Mouse (Mus musculus) forebrain, embryonic 16.5 days (tissue): Measurements from ENCODE around the gene Camk1g. TPM values are rescaled to one million over a fixed set of nuclear protein-coding genes. Genes with fewer than 3 reads are reported as not detected.

ENCODE experiments used
- ATAC-seq: fragments of 200-750 bp; cut with Nextera tagmentation; 2 replicates; pipeline ENCODE4 v1.8.0; 2017; ENCODE audit warnings: mild to moderate bottlenecking, moderate library complexity
- H3K27ac ChIP-seq: fragments of 300-500 bp; sonication (generic); 2 replicates; pipeline ENCODE4 v1.5.1; 2014; ENCODE audit warnings: low read length, control low read depth
- H3K27me3 ChIP-seq: fragments of 300-500 bp; sonication (generic); replicated peaks from 2 replicates; pipeline ENCODE4 v1.6.1; 2014; ENCODE audit warnings: low read length; ENCODE audit not compliant: control insufficient read depth, insufficient read depth
- H3K36me3 ChIP-seq: fragments of 300-500 bp; sonication (generic); 2 replicates; pipeline ENCODE4 v1.6.1; 2014; ENCODE audit not compliant: control insufficient read depth, insufficient read depth
- H3K4me1 ChIP-seq: fragments of 300-500 bp; sonication (generic); replicated peaks from 2 replicates; pipeline ENCODE4 v1.6.1; 2014; ENCODE audit warnings: low read length; ENCODE audit not compliant: control insufficient read depth, insufficient read depth
- H3K4me2 ChIP-seq: fragments of 300-500 bp; sonication (generic); 2 replicates; pipeline ENCODE4 v1.6.1; 2014; ENCODE audit warnings: mild to moderate bottlenecking, low read length, control low read depth
- H3K4me3 ChIP-seq: fragments of 300-500 bp; sonication (generic); replicated peaks from 2 replicates; pipeline ENCODE4 v1.5.1; 2014; ENCODE audit warnings: mild to moderate bottlenecking, low read length, control low read depth
- H3K9ac ChIP-seq: fragments of 300-500 bp; sonication (generic); replicated peaks from 2 replicates; pipeline ENCODE4 v1.6.1; 2014; ENCODE audit warnings: low read depth, low read length, control low read depth
- H3K9me3 ChIP-seq: fragments of 300-500 bp; sonication (generic); 2 replicates; pipeline ENCODE4 v1.6.1; 2016; ENCODE audit warnings: low read length; ENCODE audit not compliant: control insufficient read depth
- WGBS: fragments of 180-500 bp; shearing (Covaris S2); extraction: QIAGEN DNeasy Blood & Tissue Kit; methylation state at CpG from one replicate; pipeline ENCODE4 v1.1.7; 2014; 5-methylcytosine and 5-hydroxymethylcytosine counted together
- polyA plus RNA-seq: library from polyadenylated mRNA; unstranded; fragments of >200 nt; fragmentation: Nextera tagmentation; extraction: Ambion mirVana; gene quantifications from 2 replicates; pipeline ENCODE4 v1.2.1, GENCODE M21; 2015

Gene Camk1g
- polyA plus RNA-seq, 1 experiment from 2014 or later = 51.9 TPM

DNA sequence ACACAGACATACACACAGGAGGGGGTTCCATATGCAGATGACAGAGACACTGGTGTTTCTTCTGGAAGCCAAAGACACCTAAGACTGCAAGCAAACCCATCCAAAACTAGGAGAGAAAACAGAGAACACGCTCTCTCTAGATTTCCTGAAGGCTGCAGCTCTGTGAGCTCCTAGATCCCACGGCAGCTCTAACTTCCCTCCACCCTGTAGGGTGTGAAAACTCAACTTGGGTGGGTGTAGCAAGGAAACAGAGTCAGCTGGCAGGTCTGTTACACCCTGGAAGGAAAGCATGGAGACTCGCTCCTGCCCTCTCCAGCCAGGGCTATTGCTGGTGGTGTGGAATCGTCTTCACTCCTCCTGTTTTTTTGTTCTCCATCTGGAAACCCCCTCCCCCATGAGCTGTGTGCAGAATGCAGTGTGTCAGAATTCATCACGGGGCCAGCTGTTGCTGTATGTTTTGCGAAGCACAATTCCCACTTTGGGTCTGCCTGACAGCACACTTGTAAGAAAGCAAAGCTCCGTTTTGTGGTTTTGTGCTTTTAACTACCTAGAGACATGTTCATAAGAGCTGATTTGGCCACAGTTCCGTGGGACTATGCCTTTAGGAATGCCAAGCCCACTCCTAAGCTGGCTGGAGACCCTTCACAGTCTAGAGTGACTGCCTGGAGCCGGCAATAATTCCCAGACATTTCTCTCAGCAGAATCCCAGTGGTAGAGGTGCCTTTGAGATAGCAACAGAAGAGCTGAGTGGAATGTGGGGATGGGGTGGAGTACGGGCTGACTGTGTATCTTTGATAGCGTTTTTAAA lies 11.7 kb upstream of the Camk1g start:
- H3K9me3 ChIP-seq = no peaks in the 10 kb centered on the region
- H3K4me2 ChIP-seq = peak overlapping the region; percentile 28
- H3K27me3 ChIP-seq = no peaks in the 10 kb centered on the region
- ATAC-seq = no peak
- H3K27ac ChIP-seq = no peak overlapping the region
- WGBS = 25% methylated on average over 11 of the region's 11 CpGs
- H3K9ac ChIP-seq = no peak overlapping the region
- no peaks in the 10 kb centered on the region for H3K36me3 ChIP-seq
- peaks cover 22% of the 10 kb centered on the region for H3K4me1 ChIP-seq
- H3K4me3 ChIP-seq = peak overlapping the region; percentile 19; the same call in 1 of the 2 replicates

DNA sequence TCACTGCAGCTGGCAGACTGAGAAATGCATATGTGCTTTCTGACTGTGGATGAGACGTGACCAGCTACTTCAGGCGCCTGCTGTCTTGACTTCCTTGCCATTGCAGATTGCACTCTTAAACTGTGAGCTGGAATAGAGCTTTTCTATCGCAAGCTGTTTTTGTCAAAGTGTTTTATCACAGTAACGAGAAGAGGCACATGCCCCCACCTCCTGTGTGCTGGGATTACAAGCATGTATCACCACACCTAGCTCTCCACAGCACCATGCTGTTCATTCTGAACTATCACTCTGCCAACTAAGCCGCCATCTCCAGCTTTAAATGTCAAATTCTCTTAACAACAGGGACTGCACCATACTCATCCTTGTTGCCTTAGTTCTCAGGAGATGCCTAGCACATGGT lies 10.8 kb upstream of the Camk1g start:
- no peaks in the 10 kb centered on the region for H3K9me3 ChIP-seq
- no peaks in the 10 kb centered on the region for H3K27me3 ChIP-seq
- H3K4me1 ChIP-seq = peaks cover 15% of the 10 kb centered on the region
- H3K9ac ChIP-seq = no peak overlapping the region
- WGBS = 74% methylated on average over 5 of the region's 5 CpGs
- no peak overlapping the region for H3K4me2 ChIP-seq
- ATAC-seq = no peak
- no peaks in the 10 kb centered on the region for H3K36me3 ChIP-seq
- no peak overlapping the region for H3K27ac ChIP-seq
- H3K4me3 ChIP-seq = no peak overlapping the region

DNA sequence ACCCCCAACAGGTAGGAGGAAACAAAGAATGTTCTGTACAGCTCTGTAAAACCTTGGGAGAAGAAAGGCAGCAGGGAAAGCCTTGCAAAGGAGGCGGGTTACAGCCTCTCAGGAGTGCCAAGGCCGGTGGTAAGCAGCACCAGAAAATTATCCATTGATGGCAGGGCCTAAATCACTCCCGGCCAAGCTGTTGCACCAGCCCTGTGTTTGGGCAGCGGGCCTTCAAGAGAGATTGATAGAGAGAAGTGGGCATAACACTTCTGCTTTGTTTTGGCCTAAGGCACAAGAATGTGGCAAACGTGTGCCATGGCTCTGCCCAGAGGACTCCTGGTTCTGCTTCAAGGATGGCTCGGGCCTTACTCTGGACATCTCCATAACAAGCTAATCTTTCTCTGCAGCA lies 9.5 kb upstream of the Camk1g start:
- Histone ChIP-seq H3K36me3 (no peaks in the 10 kb centered on the region), H3K4me2 (no peak overlapping the region), H3K4me1 (peaks cover 13% of the 10 kb centered on the region), H3K9ac (no peak overlapping the region), H3K4me3 (no peak overlapping the region), H3K27me3 (no peaks in the 10 kb centered on the region), H3K27ac (no peak overlapping the region), H3K9me3 (no peaks in the 10 kb centered on the region)
- ATAC-seq = no peak
- 55% methylated on average over 6 of the region's 6 CpGs for WGBS

DNA sequence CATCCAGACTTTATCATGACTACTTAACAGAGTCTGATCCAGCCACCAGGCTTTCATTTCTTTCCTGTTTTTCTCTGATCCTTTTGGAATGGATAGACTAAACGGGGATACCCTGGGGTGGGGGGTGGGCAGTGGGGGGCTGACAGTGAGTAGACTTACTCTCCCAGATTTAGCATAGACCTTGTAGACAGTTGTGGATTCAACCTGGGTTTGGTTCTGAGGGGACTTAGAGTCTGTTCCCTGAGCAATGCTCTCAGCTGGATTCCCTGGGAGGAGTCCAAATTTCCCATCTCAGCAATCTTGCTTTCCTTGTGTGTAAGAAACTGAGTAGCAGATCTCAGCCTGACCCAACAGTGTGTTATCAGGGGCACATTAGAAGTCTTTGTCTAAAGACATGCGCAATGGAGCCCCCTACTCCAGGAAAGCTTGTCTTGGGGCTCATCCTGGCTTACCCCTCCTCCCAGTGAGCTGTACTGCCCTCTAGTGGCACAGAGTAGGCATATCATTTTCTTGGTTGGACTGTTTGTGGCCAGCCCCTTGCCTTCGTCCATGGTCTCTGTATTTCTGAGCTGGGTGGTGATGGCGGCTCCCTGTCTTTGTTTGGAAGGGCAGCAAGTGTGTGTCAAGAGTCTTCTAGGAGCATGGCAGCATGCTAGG lies 6.5 kb upstream of the Camk1g start:
- Histone ChIP-seq H3K9me3 (no peaks in the 10 kb centered on the region), H3K27ac (no peak overlapping the region), H3K4me1 (peaks cover 2% of the 10 kb centered on the region), H3K9ac (no peak overlapping the region), H3K4me2 (no peak overlapping the region), H3K27me3 (no peaks in the 10 kb centered on the region), H3K4me3 (no peak overlapping the region), H3K36me3 (no peaks in the 10 kb centered on the region)
- 30% methylated on average over 4 of the region's 4 CpGs for WGBS
- ATAC-seq = peak; percentile 72

DNA sequence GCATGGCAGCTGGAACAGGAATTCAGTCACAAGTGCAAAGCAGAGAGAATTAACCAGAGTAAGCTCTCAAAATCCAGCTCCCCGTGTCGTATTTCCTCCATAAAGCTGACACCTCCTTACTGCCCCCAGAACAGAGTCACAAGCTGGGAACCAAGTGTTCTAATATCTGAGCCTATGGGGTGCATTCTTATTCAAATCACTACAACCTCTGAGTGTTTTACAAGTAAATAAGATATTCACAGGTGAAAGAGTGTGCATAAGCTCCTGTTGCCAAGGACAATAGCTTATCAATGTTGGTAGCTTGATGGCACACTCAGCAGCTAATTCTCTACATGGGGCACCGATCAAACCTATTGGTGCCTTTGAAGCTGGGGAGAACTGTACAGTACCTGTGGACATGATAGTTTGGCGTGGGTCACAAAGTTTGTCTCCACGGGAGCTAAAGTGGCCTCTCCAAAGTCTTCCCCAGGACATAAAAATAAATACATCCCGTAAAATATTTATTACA lies 3.9 kb upstream of the Camk1g start:
- H3K27ac ChIP-seq = no peak overlapping the region
- 83% methylated on average over 6 of the region's 6 CpGs for WGBS

DNA sequence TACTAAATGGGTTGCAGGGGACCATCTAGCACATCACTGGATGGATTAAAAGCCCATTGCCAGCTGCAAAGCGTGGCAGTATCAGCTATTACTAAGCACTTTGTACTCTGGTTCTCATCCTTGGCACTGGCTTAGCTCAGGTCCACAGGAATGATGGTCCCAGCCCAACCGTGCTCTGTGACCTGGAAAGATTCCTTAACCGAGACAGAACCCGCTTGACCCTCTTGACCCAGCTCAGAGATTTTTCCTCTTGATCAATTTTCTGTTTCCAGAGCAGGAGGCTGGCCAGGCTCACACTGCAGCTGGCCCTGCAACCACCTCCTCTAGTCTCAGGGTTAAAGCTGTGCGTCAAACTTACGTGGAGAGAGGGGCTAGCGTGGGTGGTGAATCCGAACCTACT lies 1.0 kb downstream of the Camk1g start:
- Histone ChIP-seq H3K4me2 (peak overlapping the region; percentile 76), H3K27me3 (no peaks in the 10 kb centered on the region), H3K9me3 (no peaks in the 10 kb centered on the region), H3K9ac (peak overlapping the region; percentile 72), H3K27ac (no peak overlapping the region), H3K4me1 (peaks cover 30% of the 10 kb centered on the region), H3K4me3 (peak overlapping the region; percentile 66), H3K36me3 (no peaks in the 10 kb centered on the region)
- no peak for ATAC-seq
- 38% methylated on average over 8 of the region's 8 CpGs for WGBS

More for the DNA sequence above, 3.9 kb upstream of the Camk1g start:
- H3K9ac ChIP-seq = no peak overlapping the region
- H3K36me3 ChIP-seq = no peaks in the 10 kb centered on the region
- peaks cover 13% of the 10 kb centered on the region for H3K4me1 ChIP-seq
- ATAC-seq = no peak
- H3K9me3 ChIP-seq = no peaks in the 10 kb centered on the region
- no peaks in the 10 kb centered on the region for H3K27me3 ChIP-seq
- H3K4me3 ChIP-seq = no peak overlapping the region
- no peak overlapping the region for H3K4me2 ChIP-seq

DNA sequence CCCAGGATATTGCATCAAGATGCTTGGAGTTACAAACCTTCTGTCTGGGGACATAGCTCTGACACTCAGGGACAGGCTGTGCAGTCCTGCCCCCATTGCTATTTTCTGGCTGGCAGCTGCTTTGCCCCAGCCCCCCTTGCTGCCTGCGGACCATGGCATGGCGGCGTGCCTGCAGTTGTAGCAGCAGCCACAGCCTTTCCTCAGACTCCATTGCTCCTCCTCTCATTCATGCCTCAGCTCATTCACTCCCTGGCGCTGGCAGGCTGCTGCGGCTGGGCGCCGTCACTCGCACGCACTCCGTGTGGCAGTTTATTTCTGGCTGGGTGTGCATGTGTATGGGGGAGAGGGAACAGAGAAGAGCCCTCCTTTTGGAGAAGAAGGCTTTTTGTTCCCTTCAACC lies 2.0 kb downstream of the Camk1g start:
- H3K9ac ChIP-seq = peak overlapping the region; percentile 72
- WGBS = 3% methylated on average over 10 of the region's 10 CpGs
- H3K27ac ChIP-seq = peak overlapping the region; percentile 69
- H3K9me3 ChIP-seq = no peaks in the 10 kb centered on the region
- H3K4me3 ChIP-seq = peak overlapping the region; percentile 66
- peak; percentile 81 for ATAC-seq
- no peaks in the 10 kb centered on the region for H3K36me3 ChIP-seq
- H3K27me3 ChIP-seq = no peaks in the 10 kb centered on the region
- peak overlapping the region; percentile 76 for H3K4me2 ChIP-seq
- peaks cover 30% of the 10 kb centered on the region for H3K4me1 ChIP-seq

DNA sequence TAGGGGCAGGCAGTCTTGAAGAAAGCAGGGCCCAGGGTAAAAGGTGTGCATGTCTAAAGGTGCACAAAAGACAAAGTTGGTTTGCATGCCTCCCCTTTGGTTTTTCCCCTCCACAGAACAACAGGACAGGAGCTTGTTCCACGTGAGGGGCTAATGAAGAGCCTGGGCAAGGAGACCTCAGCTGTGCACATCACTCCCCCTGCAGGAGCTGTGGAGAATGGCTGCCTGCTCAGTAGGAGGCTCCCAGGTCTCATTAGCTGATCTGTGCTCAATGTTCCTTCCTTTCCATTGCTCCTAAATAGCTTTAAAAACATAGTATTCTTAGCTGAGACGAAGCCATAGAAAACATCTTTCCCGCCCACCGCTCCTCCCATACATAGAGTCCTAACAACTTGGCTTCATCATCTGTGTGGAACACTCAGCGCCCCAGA lies 6.3 kb downstream of the Camk1g start:
- no peak overlapping the region for H3K4me2 ChIP-seq
- no peak overlapping the region for H3K9ac ChIP-seq
- H3K4me3 ChIP-seq = no peak overlapping the region
- no peaks in the 10 kb centered on the region for H3K27me3 ChIP-seq
- no peaks in the 10 kb centered on the region for H3K9me3 ChIP-seq
- peaks cover 18% of the 10 kb centered on the region for H3K4me1 ChIP-seq
- 0 out of 2 replicates have a peak, but pooled peaks cover 5% of the 10 kb centered on the region for H3K36me3 ChIP-seq
- no peak for ATAC-seq
- WGBS = 62% methylated on average over 5 of the region's 5 CpGs
- no peak overlapping the region for H3K27ac ChIP-seq

DNA sequence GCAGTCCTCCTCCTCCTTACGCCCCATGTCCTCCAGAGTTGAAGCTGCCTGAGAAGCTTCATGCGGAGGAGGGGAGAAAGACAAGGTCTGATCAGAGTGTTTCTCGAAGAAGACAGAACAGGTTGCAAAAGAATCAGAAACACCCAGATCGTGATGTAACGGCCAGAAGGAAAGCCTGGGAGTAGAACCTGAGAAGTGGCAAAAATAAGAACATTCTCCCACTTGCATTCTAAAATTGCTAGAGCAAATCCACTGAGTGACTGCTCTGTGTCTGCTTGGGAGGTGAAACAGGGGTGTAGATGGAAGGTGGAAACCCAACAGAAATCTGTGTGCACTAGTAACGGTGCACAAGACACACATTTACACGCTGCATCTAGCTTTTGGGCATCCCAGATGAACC lies 8.0 kb downstream of the Camk1g start:
- no peak overlapping the region for H3K4me2 ChIP-seq
- no peaks in the 10 kb centered on the region for H3K9me3 ChIP-seq
- no peak for ATAC-seq
- no peak overlapping the region for H3K4me3 ChIP-seq
- H3K4me1 ChIP-seq = peaks cover under 1% of the 10 kb centered on the region; the same call in 1 of the 2 replicates
- no peak overlapping the region for H3K27ac ChIP-seq
- 0 out of 2 replicates have a peak, but pooled peaks cover 7% of the 10 kb centered on the region for H3K36me3 ChIP-seq
- H3K27me3 ChIP-seq = no peaks in the 10 kb centered on the region
- 91% methylated on average over 7 of the region's 7 CpGs for WGBS
- H3K9ac ChIP-seq = no peak overlapping the region
